Mouse (Mus musculus) lung, adult 2 months (tissue): ENCODE results near the gene Tceal8.

Experiments
- CTCF ChIP-seq: fragments of 200-500 bp; IDR thresholded peaks from 2 replicates; pipeline ENCODE4 v1.5.1; 2011; ENCODE audit warnings: mild to moderate bottlenecking, low read length, control low read depth; ENCODE audit not compliant: insufficient read depth
- POLR2A ChIP-seq: fragments of 200-500 bp; IDR thresholded peaks from 2 replicates; pipeline ENCODE4 v1.6.1; 2011; ENCODE audit warnings: low read depth, mild to moderate bottlenecking, control low read depth, low read length, borderline replicate concordance; ENCODE audit errors: extremely low read depth

DNA sequence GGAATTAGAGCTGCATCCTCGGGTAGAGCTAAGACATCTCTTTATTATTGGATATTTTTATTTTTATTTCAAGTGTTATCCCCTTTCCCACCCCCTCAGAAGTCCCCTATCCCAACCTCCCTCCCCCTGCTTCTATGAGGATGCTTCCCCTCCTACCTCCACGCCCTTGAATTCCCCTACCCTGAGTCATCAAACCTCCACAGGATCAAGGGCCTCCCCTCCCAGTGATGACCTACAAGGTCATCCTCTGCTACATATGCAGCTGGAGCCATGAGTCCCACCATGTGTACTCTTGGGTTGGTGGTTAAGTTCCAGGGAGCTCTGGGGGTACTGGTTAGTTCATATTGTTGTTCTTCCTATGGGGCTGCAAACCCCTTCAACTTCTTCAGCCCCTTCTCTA lies 41.3 kb upstream of the Tceal8 start:
- TF ChIP-seq CTCF (no peak), POLR2A (no peak)
